Mouse (Mus musculus) embryonic facial prominence, embryonic 11.5 days (tissue): ENCODE measurements at regions not wholly inside any gene's neighbourhood (a gene's known extent, or its start where the extent isn't known, plus 50 kb on each side); places are given as distances from the start of the nearest gene placed in this dataset.

Source experiments
- ATAC-seq: fragments of 200-750 bp; cut with Nextera tagmentation; replicated peaks from 2 replicates; pipeline ENCODE4 v1.8.0; 2017; ENCODE audit warnings: low read depth; ENCODE audit not compliant: insufficient number of reproducible peaks, low FRiP score, low TSS enrichment
- DNase-seq: peaks from one replicate; pipeline ENCODE4 v3.0.0-alpha.2; 2015; ENCODE audit warnings: low spot score
- H3K27ac ChIP-seq: fragments of 300-500 bp; sonication (generic); replicated peaks from 2 replicates; pipeline ENCODE4 v1.5.1; 2014; ENCODE audit warnings: mild to moderate bottlenecking, low read depth, low read length, control low read depth
- H3K27me3 ChIP-seq: fragments of 300-500 bp; sonication (generic); 2 replicates; pipeline ENCODE4 v1.6.1; 2014; ENCODE audit warnings: mild to moderate bottlenecking, low read length, moderate library complexity, mixed read lengths; ENCODE audit not compliant: control insufficient read depth, insufficient read depth
- H3K36me3 ChIP-seq: fragments of 300-500 bp; sonication (generic); replicated peaks from 2 replicates; pipeline ENCODE4 v1.6.1; 2014; ENCODE audit warnings: low read depth, mild to moderate bottlenecking, low read length, moderate library complexity, mixed read lengths; ENCODE audit not compliant: control insufficient read depth, insufficient read depth
- H3K4me1 ChIP-seq: fragments of 300-500 bp; sonication (generic); 2 replicates; pipeline ENCODE4 v1.6.1; 2014; ENCODE audit warnings: low read length, mixed read lengths; ENCODE audit not compliant: control insufficient read depth, insufficient read depth
- H3K4me2 ChIP-seq: fragments of 300-500 bp; sonication (generic); 2 replicates; pipeline ENCODE4 v1.6.1; 2014; ENCODE audit warnings: low read depth, mild to moderate bottlenecking, control low read depth, low read length, moderate library complexity
- H3K4me3 ChIP-seq: fragments of 300-500 bp; sonication (generic); 2 replicates; pipeline ENCODE4 v1.5.1; 2014; ENCODE audit warnings: low read depth, low read length, control low read depth
- H3K9ac ChIP-seq: fragments of 300-500 bp; sonication (generic); replicated peaks from 2 replicates; pipeline ENCODE4 v1.6.1; 2014; ENCODE audit warnings: mild to moderate bottlenecking, control low read depth, low read length
- H3K9me3 ChIP-seq: fragments of 300-500 bp; sonication (generic); replicated peaks from 2 replicates; pipeline ENCODE4 v1.6.1; 2016; ENCODE audit warnings: mild to moderate bottlenecking, low read length, inconsistent platforms, mixed read lengths; ENCODE audit not compliant: control insufficient read depth
- WGBS: fragments of 180-500 bp; shearing (Covaris S2); extraction: QIAGEN DNeasy Blood & Tissue Kit; methylation state at CpG from one replicate; pipeline ENCODE4 v1.1.7; 2014; 5-methylcytosine and 5-hydroxymethylcytosine counted together

- Histone ChIP-seq H3K36me3 (no peaks in the 10 kb centered on the region), H3K9me3 (no peaks in the 10 kb centered on the region), H3K9ac (no peak overlapping the region), H3K27me3 (no peaks in the 10 kb centered on the region), H3K27ac (no peak overlapping the region), H3K4me3 (no peak overlapping the region), H3K4me2 (no peak overlapping the region), H3K4me1 (no peaks in the 10 kb centered on the region)
- 71% methylated on average over 8 of the region's 8 CpGs for WGBS
- ATAC-seq (no peak), DNase-seq (peak; percentile 11)
These were observed 793.0 kb downstream of the Gm7489 start for GRCm38 (mm10) chr15:54677660-54678059.
